In the genomic region with DNA sequence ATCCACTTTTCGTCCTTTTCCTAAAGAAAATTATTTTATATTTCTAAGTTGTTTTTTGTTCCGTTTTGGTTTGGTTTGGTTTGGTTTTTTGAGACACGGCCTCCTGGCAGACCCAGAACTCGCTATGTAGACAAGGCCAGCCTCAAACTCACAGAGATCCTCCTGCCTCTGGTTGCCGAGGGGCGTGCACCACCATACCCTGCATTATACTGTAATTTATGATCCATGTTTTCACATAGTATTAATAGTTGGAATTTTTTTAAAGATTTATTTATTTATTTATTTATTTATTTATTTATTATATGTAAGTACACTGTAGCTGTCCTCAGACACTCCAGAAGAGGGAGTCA, we compare ENCODE assay signal across 8 mouse cellular contexts. TPM values are rescaled to one million over a fixed set of nuclear protein-coding genes. Genes with fewer than 3 reads are reported as not detected.
DNase-seq lines count a peak whose midpoint lies in the region; ATAC-seq and TF ChIP-seq lines count a peak whose summit lies in the region.

No protein-coding gene starts in this region.

- H3K27ac ChIP-seq in heart, embryonic 15.5 days: peak overlapping the region; percentile 98
- H3K27ac ChIP-seq in MEL (ENCODE audit: control insufficient read depth, low read depth, low read length): peak overlapping the region; percentile 70
- peak overlapping the region; percentile 96 for H3K27ac ChIP-seq in hindbrain, embryonic 13.5 days
- peak overlapping the region; percentile 92 for H3K27ac ChIP-seq in midbrain, embryonic 13.5 days

- peak overlapping the region; percentile 65 for H3K4me2 ChIP-seq in heart, embryonic 15.5 days
- H3K4me2 ChIP-seq in hindbrain, embryonic 13.5 days: peak overlapping the region; percentile 77
- peak overlapping the region; percentile 61 for H3K4me2 ChIP-seq in midbrain, embryonic 13.5 days (replicated peaks)

- TF ChIP-seq CTCF in MEL (IDR thresholded peaks at IDR 0.05 in 2 of 3, conservative IDR thresholded peaks at IDR 0.05 in 1 of 3; ENCODE audit: control insufficient read depth in 1 of 3, insufficient read depth in 1 of 3, low read depth in 2 of 3, low read length in 3 of 3, poor library complexity in 1 of 3, severe bottlenecking in 1 of 3): no peak

- no peak for TF ChIP-seq POLR2A in MEL (IDR thresholded peaks at IDR 0.05; ENCODE audit: control insufficient read depth in 1 of 2, insufficient read depth in 1 of 2, low read depth in 1 of 2, low read length in 2 of 2, poor library complexity in 1 of 2)

- ATAC-seq in heart, embryonic 15.5 days (replicated peaks; ENCODE audit: insufficient number of reproducible peaks, insufficient read depth, low FRiP score, low read depth): no peak
- ATAC-seq in hindbrain, embryonic 13.5 days (ENCODE audit: low FRiP score): peak; percentile 62
- ATAC-seq in midbrain, embryonic 13.5 days: peak; percentile 68
- no peak for ATAC-seq in frontal cortex, adult (ENCODE audit: low TSS enrichment)

- H3K9me3 ChIP-seq in heart, embryonic 15.5 days (replicated peaks): no peaks in the 10 kb centered on the region
- H3K9me3 ChIP-seq in MEL (replicated peaks; ENCODE audit: insufficient read depth, low read length): no peaks in the 10 kb centered on the region
- no peaks in the 10 kb centered on the region for H3K9me3 ChIP-seq in hindbrain, embryonic 13.5 days
- H3K9me3 ChIP-seq in midbrain, embryonic 13.5 days: no peaks in the 10 kb centered on the region

- peaks cover 21% of the 10 kb centered on the region for H3K4me1 ChIP-seq in heart, embryonic 15.5 days (replicated peaks)
- peaks cover 3 to 23% of the 10 kb centered on the region in 2 experiments for H3K4me1 ChIP-seq in MEL (ENCODE audit: control insufficient read depth in 1 of 2, insufficient read depth in 2 of 2, low read length in 2 of 2)
- peaks cover 14% of the 10 kb centered on the region for H3K4me1 ChIP-seq in hindbrain, embryonic 13.5 days (replicated peaks)
- H3K4me1 ChIP-seq in midbrain, embryonic 13.5 days (replicated peaks): peaks cover 15% of the 10 kb centered on the region

- peak overlapping the region; percentile 73; the same call in 1 of the 2 replicates for H3K9ac ChIP-seq in heart, embryonic 15.5 days
- H3K9ac ChIP-seq in MEL (ENCODE audit: control insufficient read depth, low read depth, low read length, poor library complexity, severe bottlenecking): peak overlapping the region; percentile 72
- H3K9ac ChIP-seq in hindbrain, embryonic 13.5 days: peak overlapping the region; percentile 94
- peak overlapping the region; percentile 91; the same call in 1 of the 2 replicates for H3K9ac ChIP-seq in midbrain, embryonic 13.5 days (replicated peaks)

- H3K79me2 ChIP-seq in MEL (ENCODE audit: control insufficient read depth, insufficient read depth, low read length, poor library complexity): peaks cover 14% of the 10 kb centered on the region

- TF ChIP-seq EP300 in MEL (IDR thresholded peaks at IDR 0.05; ENCODE audit: low read depth in 1 of 2, low read length in 2 of 2): no peak

- no peak for DNase-seq in heart, adult 9 months (ENCODE audit: low spot score in 2 of 2)
- no peak for DNase-seq in MEL (ENCODE audit: low read depth, low spot score)
- DNase-seq in gastrocnemius, postnatal 14 days: no peak
- DNase-seq in gastrocnemius, postnatal 25 days: no peak

- no peaks in the 10 kb centered on the region for H3K27me3 ChIP-seq in heart, embryonic 15.5 days
- H3K27me3 ChIP-seq in MEL (ENCODE audit: control insufficient read depth in 1 of 2, insufficient read depth in 2 of 2, low read length in 2 of 2): no peaks in the 10 kb centered on the region
- H3K27me3 ChIP-seq in hindbrain, embryonic 13.5 days: no peaks in the 10 kb centered on the region
- H3K27me3 ChIP-seq in midbrain, embryonic 13.5 days: no peaks in the 10 kb centered on the region

- H3K4me3 ChIP-seq in heart, embryonic 15.5 days: peak overlapping the region; percentile 78
- peak overlapping the region; percentile 61 to 62 for H3K4me3 ChIP-seq in MEL (ENCODE audit: control insufficient read depth in 1 of 2, insufficient read depth in 1 of 2, low read depth in 2 of 2, low read length in 2 of 2)
- H3K4me3 ChIP-seq in hindbrain, embryonic 13.5 days: peak overlapping the region; percentile 66
- H3K4me3 ChIP-seq in midbrain, embryonic 13.5 days (replicated peaks): peak overlapping the region; percentile 76

- no peak for TF ChIP-seq RAD21 in MEL (IDR thresholded peaks at IDR 0.05; ENCODE audit: low read depth, low read length)

- H3K36me3 ChIP-seq in heart, embryonic 15.5 days: no peaks in the 10 kb centered on the region; the same call in 1 of the 2 replicates
- peaks cover 0 to 25% of the 10 kb centered on the region in 2 experiments; a peak in 2 of 4 replicates for H3K36me3 ChIP-seq in MEL (ENCODE audit: control insufficient read depth in 1 of 2, insufficient read depth in 2 of 2, low read length in 2 of 2)
- H3K36me3 ChIP-seq in hindbrain, embryonic 13.5 days: peaks cover 3% of the 10 kb centered on the region; the same call in 1 of the 2 replicates
- no peaks in the 10 kb centered on the region for H3K36me3 ChIP-seq in midbrain, embryonic 13.5 days

- intact Hi-C loops in gastrocnemius, postnatal 14 days (cut with DNase I; ENCODE audit: low total_unique reads): no loop called here

- 15% methylated on average over 6 of the region's 6 CpGs for WGBS in heart, embryonic 15.5 days
- 21% methylated on average over 6 of the region's 6 CpGs for WGBS in hindbrain, embryonic 13.5 days
- WGBS in midbrain, embryonic 13.5 days: 23% methylated on average over 6 of the region's 6 CpGs

TF ChIP-seq in MEL, 35 proteins besides CTCF, POLR2A, EP300 and RAD21:
- no peak for TF ChIP-seq JUND (IDR thresholded peaks at IDR 0.05; ENCODE audit: low read depth, low read length)
- TF ChIP-seq ZMIZ1 (IDR thresholded peaks at IDR 0.05; ENCODE audit: low read depth, low read length): no peak
- TF ChIP-seq TAL1 (IDR thresholded peaks at IDR 0.05; ENCODE audit: low read length): no peak
- 0 out of 2 replicates have a peak, but pooled peaks have one; percentile 2 for TF ChIP-seq ETS1 (IDR thresholded peaks at IDR 0.05; ENCODE audit: low read depth, low read length)
- TF ChIP-seq E2F4 (IDR thresholded peaks at IDR 0.05; ENCODE audit: borderline replicate concordance, low read depth, low read length): 0 out of 2 replicates have a peak, but pooled peaks have one; percentile 11
- TF ChIP-seq GABPA (IDR thresholded peaks at IDR 0.05; ENCODE audit: low read depth, low read length): no peak

RNA-seq across cellular contexts. Expression of a gene that starts 0.4 kb away (rescaled TPM):
- 32.8 and 34.0 TPM in 2 replicates for polyA plus RNA-seq in heart, embryonic 15.5 days (2015; fragmentation: Nextera tagmentation; extraction: Ambion mirVana)
- total RNA-seq in MEL (2012; rRNA removed): 27.8 and 29.2 TPM in 2 replicates
- 10 to 100 TPM; 19.5 to 34.9 TPM for polyA plus RNA-seq in MEL (2012; ENCODE audit: insufficient read depth in 1 of 2, insufficient read length in 2 of 2, low read depth in 1 of 2, low replicate concordance in 2 of 2, missing spikeins in 1 of 2)
- polyA plus RNA-seq in hindbrain, embryonic 13.5 days (2015; fragmentation: Nextera tagmentation; extraction: Ambion mirVana): 29.0 and 30.1 TPM in 2 replicates
- 24.9 and 26.5 TPM in 2 replicates for polyA plus RNA-seq in midbrain, embryonic 13.5 days (2015; fragmentation: Nextera tagmentation; extraction: Ambion mirVana)
- total RNA-seq in gastrocnemius, postnatal 14 days (2021): 10 to 100 TPM; 32.7 to 38.4 TPM
- total RNA-seq in gastrocnemius, postnatal 25 days (2021): 10 to 100 TPM; 39.0 to 41.3 TPM

RNA-seq across cellular contexts. Expression of a gene that starts 25.7 kb away (rescaled TPM):
- 64.4 and 82.3 TPM in 2 replicates for polyA plus RNA-seq in heart, embryonic 15.5 days (2015; fragmentation: Nextera tagmentation; extraction: Ambion mirVana)
- total RNA-seq in MEL (2012; rRNA removed): 73.5 and 76.4 TPM in 2 replicates
- polyA plus RNA-seq in MEL (2012; ENCODE audit: insufficient read depth in 1 of 2, insufficient read length in 2 of 2, low read depth in 1 of 2, low replicate concordance in 2 of 2, missing spikeins in 1 of 2): 100 to 1,000 TPM in 1 of 2 experiments, not detected in 1; 149 TPM
- polyA plus RNA-seq in hindbrain, embryonic 13.5 days (2015; fragmentation: Nextera tagmentation; extraction: Ambion mirVana): 142 and 149 TPM in 2 replicates
- polyA plus RNA-seq in midbrain, embryonic 13.5 days (2015; fragmentation: Nextera tagmentation; extraction: Ambion mirVana): 151 and 155 TPM in 2 replicates
- 10 to 100 TPM; 18.7 to 21.6 TPM for total RNA-seq in gastrocnemius, postnatal 14 days (2021)
- total RNA-seq in gastrocnemius, postnatal 25 days (2021): 10 to 100 TPM; 11.7 to 14.8 TPM

RNA-seq across cellular contexts. Expression of a gene that starts 40.9 kb away (rescaled TPM):
- 876 and 993 TPM in 2 replicates for polyA plus RNA-seq in heart, embryonic 15.5 days (2015; fragmentation: Nextera tagmentation; extraction: Ambion mirVana)
- total RNA-seq in MEL (2012; rRNA removed): 0.33 and 0.58 TPM in 2 replicates
- polyA plus RNA-seq in MEL (2012; ENCODE audit: insufficient read depth in 1 of 2, insufficient read length in 2 of 2, low read depth in 1 of 2, low replicate concordance in 2 of 2, missing spikeins in 1 of 2): 1 to 10 TPM in 1 of 2 experiments, not detected in 1; 1.8 TPM
- 3.4 and 4.3 TPM in 2 replicates for polyA plus RNA-seq in hindbrain, embryonic 13.5 days (2015; fragmentation: Nextera tagmentation; extraction: Ambion mirVana)
- polyA plus RNA-seq in midbrain, embryonic 13.5 days (2015; fragmentation: Nextera tagmentation; extraction: Ambion mirVana): 2.3 and 2.6 TPM in 2 replicates
- total RNA-seq in gastrocnemius, postnatal 14 days (2021): 1,000 to 10,000 TPM; 3,325 to 3,362 TPM
- total RNA-seq in gastrocnemius, postnatal 25 days (2021): 1,000 to 10,000 TPM; 3,395 to 3,606 TPM

RNA-seq across cellular contexts. Expression of a gene that starts 47.1 kb away (rescaled TPM):
- 171 and 181 TPM in 2 replicates for polyA plus RNA-seq in heart, embryonic 15.5 days (2015; fragmentation: Nextera tagmentation; extraction: Ambion mirVana)
- 159 and 184 TPM in 2 replicates for total RNA-seq in MEL (2012; rRNA removed)
- polyA plus RNA-seq in MEL (2012; ENCODE audit: insufficient read depth in 1 of 2, insufficient read length in 2 of 2, low read depth in 1 of 2, low replicate concordance in 2 of 2, missing spikeins in 1 of 2): 100 to 1,000 TPM in 1 of 2 experiments, not detected in 1; 163 TPM
- 171 and 172 TPM in 2 replicates for polyA plus RNA-seq in hindbrain, embryonic 13.5 days (2015; fragmentation: Nextera tagmentation; extraction: Ambion mirVana)
- polyA plus RNA-seq in midbrain, embryonic 13.5 days (2015; fragmentation: Nextera tagmentation; extraction: Ambion mirVana): 160 and 177 TPM in 2 replicates
- 10 to 100 TPM; 83.5 to 84.2 TPM for total RNA-seq in gastrocnemius, postnatal 14 days (2021)
- 10 to 100 TPM; 89.1 to 96.9 TPM for total RNA-seq in gastrocnemius, postnatal 25 days (2021)

Comparison
In these comparisons a context has a peak if more than half of its experiments do, and no peak if none do; other contexts are left out.
1. ATAC-seq: peak in hindbrain, embryonic 13.5 days (single experiment) and midbrain, embryonic 13.5 days (single experiment); none in heart, embryonic 15.5 days (single experiment) and frontal cortex, adult (single experiment).
2. RNA of a gene that starts 40.9 kb away (polyA plus RNA-seq): 876 to 993 TPM in heart, embryonic 15.5 days; 3.4 to 4.3 TPM in hindbrain, embryonic 13.5 days, 2.3 to 2.6 TPM in midbrain, embryonic 13.5 days and 1.8 TPM in MEL; every median in the first group is over 100 times any median in the second.
3. Peak in every context shown above with its lines, with median percentiles within 50 percentile points of each other: H3K27ac ChIP-seq, H3K4me2 ChIP-seq, H3K4me3 ChIP-seq and H3K9ac ChIP-seq.